Mouse (Mus musculus) A20 (cell line): ENCODE measurements around the gene Itga6.

ENCODE experiments used
- DNase-seq: peaks from one replicate; pipeline ENCODE4 v3.0.0-alpha.2; 2011; ENCODE audit warnings: low read depth, low spot score

Itga6 gene

GRCm38 (mm10) chr2:71730623-71731612 lies 14.5 kb upstream of the Itga6 start:
- no peak for DNase-seq

GRCm38 (mm10) chr2:71734792-71735392 lies 10.5 kb upstream of the Itga6 start:
- no peak for DNase-seq

DNA sequence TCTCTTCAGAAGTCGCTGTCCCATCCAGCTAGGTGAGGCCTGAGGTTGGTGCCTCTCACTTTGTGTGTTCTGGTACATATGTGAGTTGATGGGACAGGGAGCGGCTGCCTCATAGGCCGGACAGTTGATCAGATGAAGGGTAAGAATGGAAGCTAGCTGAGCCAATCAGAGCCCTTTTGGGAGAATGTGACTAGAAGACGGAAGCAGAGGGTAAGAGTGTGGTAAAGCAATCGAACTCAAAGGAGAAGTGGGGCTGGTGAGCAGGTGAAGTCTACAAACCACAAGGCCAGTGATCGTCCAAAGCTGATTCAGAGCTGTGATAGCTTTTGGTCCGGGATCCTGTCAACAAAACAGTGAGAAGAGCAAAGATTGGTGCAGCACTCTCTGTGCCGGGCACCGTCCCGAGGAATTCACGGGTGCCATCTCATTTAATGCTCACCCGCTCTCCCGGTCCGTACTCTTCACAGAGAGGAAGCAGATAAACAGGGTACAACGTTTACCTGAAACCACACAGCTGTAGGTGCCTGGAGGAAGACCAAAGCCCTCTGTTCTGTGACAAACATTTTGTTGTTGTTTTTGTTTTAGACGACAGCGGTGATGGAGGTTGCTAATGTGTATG lies 9.8 kb upstream of the Itga6 start:
- no peak for DNase-seq

GRCm38 (mm10) chr2:71736213-71736612 lies 9.2 kb upstream of the Itga6 start:
- no peak for DNase-seq

GRCm38 (mm10) chr2:71739173-71739860 lies 6.1 kb upstream of the Itga6 start:
- no peak for DNase-seq

DNA sequence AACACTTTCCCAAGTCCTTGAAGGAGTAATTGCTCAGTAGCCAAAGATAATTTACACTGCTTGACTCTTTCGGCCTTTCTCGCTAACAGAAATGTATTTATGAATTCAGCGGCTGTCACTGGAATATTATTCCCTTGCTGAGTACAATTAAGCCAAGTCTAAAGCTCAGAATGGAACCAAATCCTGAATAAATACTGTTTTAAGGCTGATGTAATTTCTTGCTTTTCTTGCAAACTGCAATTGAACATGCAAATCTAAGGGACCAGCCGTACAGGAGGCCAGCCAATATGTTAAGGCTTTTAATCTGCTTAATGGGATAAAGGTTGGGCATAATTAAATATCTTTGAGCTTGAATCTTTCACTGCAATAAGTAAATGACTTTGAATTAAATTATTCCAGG lies 2.9 kb upstream of the Itga6 start:
- no peak for DNase-seq

DNA sequence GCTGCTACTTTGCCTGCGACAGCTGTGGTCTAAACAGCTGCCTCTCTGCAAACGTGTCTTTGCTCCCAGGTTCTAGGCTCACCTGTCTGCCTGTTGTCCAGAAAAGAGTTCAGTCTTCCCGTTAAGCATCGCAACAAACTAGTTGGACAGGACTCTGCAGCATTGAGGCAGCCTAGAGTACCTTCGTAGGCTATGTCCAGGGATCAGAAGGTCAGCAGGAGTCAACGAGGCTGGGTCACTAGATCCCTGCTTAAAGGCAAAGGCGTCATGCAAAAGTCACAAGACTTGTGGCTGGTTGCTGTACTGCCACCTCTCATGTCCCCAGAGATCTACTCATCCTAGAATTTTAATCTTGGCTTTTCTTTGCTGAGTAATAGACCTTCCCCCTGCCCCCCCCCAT lies 2.0 kb upstream of the Itga6 start:
- DNase-seq = no peak

- no peak for DNase-seq
Measured at GRCm38 (mm10) chr2:71744320-71744719, 1.1 kb upstream of the Itga6 start.

- no peak for DNase-seq
Measured at GRCm38 (mm10) chr2:71744861-71745507, 432 bp upstream of the Itga6 start.

GRCm38 (mm10) chr2:71748451-71748850 lies 3.0 kb downstream of the Itga6 start:
- DNase-seq = no peak

GRCm38 (mm10) chr2:71749367-71750086 lies 4.1 kb downstream of the Itga6 start:
- DNase-seq = no peak

DNA sequence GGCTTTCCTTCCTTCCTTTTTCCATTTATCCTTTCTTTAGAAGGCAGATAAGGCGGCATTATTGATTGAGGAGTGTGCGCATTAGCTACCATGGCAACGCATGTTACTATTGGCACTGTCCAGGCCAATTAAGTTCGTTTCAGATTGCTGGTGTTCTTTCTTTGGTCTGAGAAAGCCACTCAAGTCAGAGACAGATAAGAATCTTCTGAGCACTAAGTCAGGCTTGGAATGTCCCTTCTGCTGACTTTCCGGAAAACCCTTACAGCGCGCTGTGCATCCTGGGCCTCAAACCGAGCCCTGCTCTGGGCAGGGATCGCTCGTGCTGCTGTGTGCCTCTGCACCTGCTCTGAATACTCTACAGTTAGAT lies 4.7 kb downstream of the Itga6 start:
- no peak for DNase-seq

GRCm38 (mm10) chr2:71751336-71751735 lies 5.9 kb downstream of the Itga6 start:
- DNase-seq = no peak

GRCm38 (mm10) chr2:71751863-71752262 lies 6.4 kb downstream of the Itga6 start:
- no peak for DNase-seq

DNA sequence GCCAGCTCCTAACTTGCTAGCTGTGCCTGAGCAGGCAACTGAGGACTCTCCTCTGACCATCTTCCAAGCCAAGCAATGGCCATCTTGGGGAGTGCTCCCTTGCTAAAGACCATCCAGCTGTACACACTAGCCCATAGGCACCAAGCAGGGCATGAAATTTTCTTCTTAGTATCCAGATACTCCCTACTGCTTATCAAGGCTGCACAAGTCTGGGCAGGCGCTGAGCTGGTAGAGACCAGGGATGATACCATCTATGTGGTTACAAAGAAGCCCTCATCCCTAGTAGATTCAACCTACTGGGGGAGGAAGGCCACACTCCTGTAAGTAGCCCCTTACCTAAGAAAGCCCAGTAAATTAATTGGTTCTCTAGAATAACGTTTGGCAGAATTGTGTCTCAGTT lies 7.0 kb downstream of the Itga6 start:
- DNase-seq = no peak

- DNase-seq = no peak
Measured at GRCm38 (mm10) chr2:71753161-71753560, 7.7 kb downstream of the Itga6 start.

DNA sequence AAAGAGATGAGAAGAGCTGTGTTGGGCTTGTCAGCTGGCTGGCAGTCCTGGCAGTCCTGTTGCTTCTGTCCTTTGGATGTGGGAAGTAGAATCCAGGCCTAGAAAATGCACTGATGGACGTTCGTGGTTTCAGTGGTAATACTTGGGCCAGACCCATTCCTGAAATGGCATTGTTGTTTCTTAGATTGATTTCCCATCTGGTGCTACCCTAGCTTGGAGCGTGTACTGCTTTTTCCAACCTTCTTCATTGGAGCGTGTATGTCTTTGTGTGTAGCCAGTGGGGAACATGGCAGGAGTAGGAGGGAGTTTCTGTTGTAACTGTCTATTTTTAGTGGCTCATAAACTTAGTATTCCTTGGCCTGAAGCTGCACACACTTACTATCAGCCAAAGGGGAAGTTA lies 10.3 kb downstream of the Itga6 start:
- DNase-seq = no peak

DNA sequence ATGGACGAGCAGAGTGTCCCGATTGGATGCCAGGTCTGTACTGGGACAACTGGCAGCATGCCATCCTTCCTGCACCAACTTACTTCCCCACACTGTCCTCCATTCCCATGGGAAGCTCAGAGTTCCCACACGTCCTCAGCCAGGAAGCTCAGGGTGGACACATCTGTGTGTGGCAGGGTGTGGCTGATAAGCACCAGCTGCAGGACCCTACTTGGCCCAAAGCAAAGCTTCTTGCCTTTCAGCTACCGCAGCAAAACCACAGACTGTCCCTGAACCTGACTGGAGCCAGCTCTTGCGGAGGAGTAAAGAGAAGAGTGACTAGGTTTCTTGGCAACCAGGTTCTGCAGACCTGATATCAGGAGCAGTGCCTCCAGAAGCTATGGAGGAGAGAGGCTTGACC lies 11.7 kb downstream of the Itga6 start:
- no peak for DNase-seq

DNA sequence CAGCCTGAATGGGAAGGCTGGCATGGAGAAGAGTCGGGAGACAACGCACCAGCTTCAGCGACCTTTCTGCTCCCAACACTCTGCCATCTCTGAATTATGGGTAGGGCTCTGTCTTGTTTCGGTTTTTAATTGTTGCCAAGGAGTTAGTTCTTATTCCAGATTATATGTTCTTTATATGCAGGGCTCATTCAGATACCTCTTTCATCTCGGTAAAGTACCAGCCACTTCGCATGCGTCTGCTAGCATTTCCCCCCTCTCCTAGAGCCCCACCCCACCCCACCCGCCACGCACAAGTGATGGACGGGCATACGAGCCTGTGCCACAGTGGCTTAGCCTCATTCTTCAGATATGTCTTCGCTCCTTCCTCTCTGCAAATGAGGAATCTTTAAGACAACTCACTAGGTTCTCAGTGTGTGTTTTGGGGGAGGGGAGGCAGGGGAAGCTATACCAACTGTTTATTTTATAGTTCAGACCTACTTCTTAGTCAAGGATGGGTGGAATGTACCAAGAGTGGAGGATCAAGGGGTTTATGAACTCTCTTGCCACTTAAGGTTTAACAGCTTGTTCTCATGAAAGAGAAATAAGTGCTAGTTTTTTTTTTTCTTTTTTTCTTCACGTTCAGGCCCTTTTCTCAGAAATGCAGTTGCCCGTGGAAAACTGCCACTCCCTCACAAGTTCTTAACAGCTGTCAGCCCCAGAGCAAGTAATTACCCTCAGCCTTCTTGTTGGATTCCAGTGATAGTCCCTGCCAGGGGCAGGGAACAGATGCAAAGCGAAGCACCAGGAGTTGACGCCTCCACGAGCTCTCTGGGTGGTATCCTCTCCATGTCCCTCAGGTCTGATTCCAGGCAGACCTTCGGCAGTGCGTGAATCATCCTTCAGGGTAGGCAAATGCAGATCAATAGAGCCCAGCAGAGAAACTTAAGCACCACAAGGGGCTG lies 13.4 kb downstream of the Itga6 start:
- DNase-seq = no peak

DNA sequence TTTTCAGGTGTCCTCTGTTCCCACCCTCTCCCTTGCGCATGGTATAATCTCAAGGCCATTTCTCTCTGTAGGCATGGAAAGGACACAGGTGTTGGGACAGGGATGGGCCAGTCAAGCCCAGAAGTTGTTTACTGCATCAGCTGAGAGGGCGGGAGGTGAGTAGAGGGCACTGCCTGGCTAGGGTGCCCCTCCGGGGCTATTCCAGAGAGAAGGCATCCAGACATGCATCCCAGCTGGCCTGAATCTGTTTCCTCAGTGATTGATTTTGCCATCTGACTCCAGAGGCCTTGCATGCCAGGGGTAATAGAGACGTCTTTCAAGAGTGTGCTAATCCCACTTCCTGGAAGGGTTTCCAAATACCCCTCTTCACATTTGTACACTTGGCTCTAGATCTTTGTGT lies 14.7 kb downstream of the Itga6 start:
- no peak for DNase-seq
